Mouse (Mus musculus) heart, adult 2 months (tissue): ENCODE data around the gene Gjb3.

Experiments
- CTCF ChIP-seq: fragments of 200-600 bp; IDR thresholded peaks from 2 replicates; pipeline ENCODE4 v1.8.1; 2022; ENCODE audit warnings: antibody characterized with exemption, mild to moderate bottlenecking, moderate library complexity
- POLR2A ChIP-seq: fragments of 200-500 bp; IDR thresholded peaks from 2 replicates; pipeline ENCODE4 v1.6.1; 2011; ENCODE audit warnings: mild to moderate bottlenecking, low read depth, low read length, control low read depth; ENCODE audit not compliant: insufficient read depth

GRCm38 (mm10) chr4:127341372-127341771 is 10.7 kb upstream of the Gjb3 start:
- no peak for TF ChIP-seq CTCF
- TF ChIP-seq POLR2A = no peak
